Mouse (Mus musculus) testis, adult 2 months (tissue): ENCODE results near the gene Psma2.

Experiments used
- CTCF ChIP-seq: fragments of 200-500 bp; IDR thresholded peaks from 2 replicates; pipeline ENCODE4 v1.5.1; 2012; ENCODE audit warnings: low read depth, mild to moderate bottlenecking, inconsistent platforms, low read length, moderate library complexity; ENCODE audit not compliant: control insufficient read depth, insufficient read depth, insufficient replicate concordance
- POLR2A ChIP-seq: fragments of 200-500 bp; IDR thresholded peaks from 2 replicates; pipeline ENCODE4 v1.6.1; 2012; ENCODE audit warnings: low read depth, mild to moderate bottlenecking, inconsistent platforms, low read length, moderate library complexity; ENCODE audit not compliant: control insufficient read depth

DNA sequence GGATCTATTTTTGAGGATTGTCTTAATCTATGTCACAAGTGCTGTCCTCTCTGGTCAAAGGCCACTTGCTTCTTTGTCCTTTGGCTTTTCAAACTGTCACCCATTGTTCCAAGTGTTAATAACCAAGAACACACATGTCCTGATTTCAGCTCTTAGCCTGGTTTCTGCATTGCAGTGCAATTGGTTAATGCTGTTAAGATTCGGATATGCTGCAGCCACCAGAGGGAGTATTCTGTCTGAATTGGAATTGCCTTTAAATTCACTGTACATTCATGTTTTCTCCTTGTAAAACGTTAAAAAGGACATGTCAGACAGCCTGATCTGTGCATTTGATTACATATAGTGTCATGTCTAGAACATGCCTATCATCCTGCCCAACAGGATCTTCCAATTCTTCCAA, 57.3 kb downstream of the Psma2 start:
- TF ChIP-seq POLR2A: no peak
- no peak for TF ChIP-seq CTCF
